Mouse (Mus musculus): Measurements from ENCODE around the gene Gtf3c2.

GRCm38 (mm10) chr5:31226641-31227040 is 46.7 kb upstream of the Gtf3c2 start:
- no peak for TF ChIP-seq HCFC1 (IDR thresholded peaks at IDR 0.05; ENCODE audit: borderline replicate concordance, insufficient read depth, low read length)
- TF ChIP-seq ZC3H11A (IDR thresholded peaks at IDR 0.05; ENCODE audit: borderline replicate concordance, low read depth, low read length): no peak
- TF ChIP-seq CHD2 (IDR thresholded peaks at IDR 0.05; ENCODE audit: low read depth, low read length): no peak
- no peak for TF ChIP-seq MAFK (IDR thresholded peaks at IDR 0.05; ENCODE audit: insufficient read depth, low read depth, low read length)

All from ES-E14 (cell line).